Mouse (Mus musculus): ENCODE measurements around the gene Lrrc37a.
"Not testable (repeated sequence)": the region's sequence is repeated elsewhere in the genome, so short reads cannot be mapped to it uniquely, and the experiment has no call there.

Lrrc37a gene

GRCm38 (mm10) chr11:103504497-103504896, at the start of gene Lrrc37a:
Gene Lrrc37a (minus strand): TSS chr11:103504597.
- no peak for DNase-seq (ENCODE audit: low read depth in 2 of 2, low spot score in 2 of 2)

DNA sequence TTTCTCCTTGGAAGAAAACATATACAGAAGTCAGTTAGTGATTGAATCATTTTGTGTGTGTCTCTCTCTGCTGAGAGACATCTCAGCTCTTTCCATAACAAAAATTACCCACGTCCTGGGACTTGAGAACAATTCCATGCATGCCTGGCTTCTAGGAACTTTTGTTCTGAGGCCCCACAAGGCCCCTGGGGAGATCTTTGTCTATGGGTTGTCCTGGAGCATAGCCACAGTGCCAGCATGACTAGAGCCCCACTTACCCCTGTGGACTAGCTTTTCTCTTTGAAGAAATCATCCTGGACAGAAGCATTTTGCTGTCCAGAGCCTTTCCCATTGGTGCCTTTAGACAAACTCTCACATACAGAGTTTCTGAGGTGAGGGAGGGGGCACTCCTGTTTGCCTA, 30.6 kb upstream of the Lrrc37a start:
- DNase-seq (ENCODE audit: low read depth in 2 of 2, low spot score in 2 of 2): not testable (repeated sequence)

DNA sequence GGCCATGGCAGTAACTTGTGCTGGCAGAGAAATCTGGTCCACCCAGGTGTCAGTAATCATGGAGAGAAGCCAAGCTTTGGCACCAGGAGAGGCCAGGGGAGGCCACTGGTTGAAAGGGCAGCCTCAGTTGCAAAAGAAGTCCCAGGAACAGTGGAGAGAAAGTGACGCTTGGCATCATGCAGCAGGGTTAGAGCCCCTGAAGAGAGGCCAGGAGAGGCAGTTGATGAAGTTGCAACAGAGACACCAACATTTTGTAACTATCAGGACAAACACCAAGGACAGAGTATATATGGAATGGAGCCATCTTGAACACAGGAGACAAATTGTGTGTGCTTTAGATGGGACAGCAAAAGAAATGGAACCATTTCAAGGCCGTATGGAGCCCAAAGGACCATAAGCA, 7.7 kb upstream of the Lrrc37a start:
- no peak for DNase-seq (ENCODE audit: low read depth in 2 of 2, low spot score in 2 of 2)

GRCm38 (mm10) chr11:103464443-103464842, 40.0 kb downstream of the Lrrc37a start:
- DNase-seq (ENCODE audit: low read depth in 2 of 2, low spot score in 2 of 2): no peak

DNA sequence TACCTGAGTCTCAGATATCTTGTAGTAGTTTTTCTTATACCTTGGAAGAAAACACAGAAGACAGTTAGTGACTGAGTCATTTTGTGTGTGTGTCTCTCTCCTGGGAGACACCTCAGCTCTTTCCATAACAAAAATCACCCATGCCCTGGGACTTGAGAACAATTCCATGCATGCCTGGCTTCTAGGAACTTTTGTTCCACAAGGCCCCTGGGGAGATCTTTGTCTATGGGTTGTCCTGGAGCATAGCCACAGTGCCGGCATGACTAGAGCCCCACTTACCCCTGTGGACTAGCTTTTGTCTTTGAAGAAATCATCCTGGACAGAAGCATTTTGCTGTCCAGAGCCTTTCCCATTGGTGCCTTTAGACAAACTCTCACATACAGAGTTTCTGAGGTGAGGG, 53.3 kb downstream of the Lrrc37a start:
- DNase-seq (ENCODE audit: low read depth in 2 of 2, low spot score in 2 of 2): not testable (repeated sequence)

DNA sequence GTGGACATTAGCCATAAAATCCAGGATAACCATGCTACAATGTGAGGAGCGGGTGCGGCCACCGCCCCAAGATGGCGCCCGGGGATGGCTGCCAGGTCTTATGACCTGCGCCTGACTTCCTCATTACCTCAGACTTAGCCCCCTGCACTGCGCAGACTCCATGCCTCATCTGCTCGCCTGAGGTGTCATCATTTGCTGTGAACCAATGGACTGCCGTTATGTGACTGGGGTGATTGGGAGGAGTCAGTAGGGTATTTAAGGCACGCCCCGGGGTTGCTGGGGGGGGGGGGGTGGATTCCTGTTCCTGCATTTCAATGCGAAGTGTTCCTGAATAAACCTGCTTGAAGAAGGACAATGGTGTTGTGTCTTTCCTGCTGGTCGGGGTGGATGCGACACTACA, 54.7 kb downstream of the Lrrc37a start:
- not testable (repeated sequence) for DNase-seq (ENCODE audit: low read depth in 2 of 2, low spot score in 2 of 2)

GRCm38 (mm10) chr11:103443678-103444077, 60.7 kb downstream of the Lrrc37a start:
- no peak for DNase-seq (ENCODE audit: low read depth in 2 of 2, low spot score in 2 of 2)

- DNase-seq (ENCODE audit: low read depth in 2 of 2, low spot score in 2 of 2): no peak
Observed at GRCm38 (mm10) chr11:103436282-103436681, 68.1 kb downstream of the Lrrc37a start.

- no peak for DNase-seq (ENCODE audit: low read depth in 2 of 2, low spot score in 2 of 2)
Observed at GRCm38 (mm10) chr11:103425031-103425430, 79.4 kb downstream of the Lrrc37a start.

DNA sequence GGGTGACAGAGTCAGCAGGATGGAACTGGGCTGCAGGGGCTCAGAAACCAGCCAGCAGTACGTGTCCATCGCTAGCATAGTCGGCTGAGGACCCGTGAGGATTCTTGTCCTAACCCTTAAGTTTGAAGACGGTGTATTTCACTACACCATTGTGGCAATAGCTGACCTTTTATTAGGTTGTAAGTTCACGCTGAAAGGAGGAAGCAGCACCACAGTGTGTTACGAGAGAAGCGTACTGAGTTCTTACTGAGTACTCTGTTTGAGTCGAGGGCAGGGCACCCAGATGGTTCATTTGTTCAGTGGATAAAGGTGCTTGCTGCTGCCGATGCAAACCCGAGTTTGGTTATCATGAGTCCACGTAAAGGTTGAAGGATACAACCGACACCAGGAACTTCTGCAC, 84.7 kb downstream of the Lrrc37a start:
- DNase-seq (ENCODE audit: low read depth in 2 of 2, low spot score in 2 of 2): no peak

- no peak for DNase-seq (ENCODE audit: low read depth in 2 of 2, low spot score in 2 of 2)
Observed at GRCm38 (mm10) chr11:103419226-103419625, 85.2 kb downstream of the Lrrc37a start.

GRCm38 (mm10) chr11:103413516-103413915, 90.9 kb downstream of the Lrrc37a start:
- no peak for DNase-seq (ENCODE audit: low read depth in 2 of 2, low spot score in 2 of 2)

DNA sequence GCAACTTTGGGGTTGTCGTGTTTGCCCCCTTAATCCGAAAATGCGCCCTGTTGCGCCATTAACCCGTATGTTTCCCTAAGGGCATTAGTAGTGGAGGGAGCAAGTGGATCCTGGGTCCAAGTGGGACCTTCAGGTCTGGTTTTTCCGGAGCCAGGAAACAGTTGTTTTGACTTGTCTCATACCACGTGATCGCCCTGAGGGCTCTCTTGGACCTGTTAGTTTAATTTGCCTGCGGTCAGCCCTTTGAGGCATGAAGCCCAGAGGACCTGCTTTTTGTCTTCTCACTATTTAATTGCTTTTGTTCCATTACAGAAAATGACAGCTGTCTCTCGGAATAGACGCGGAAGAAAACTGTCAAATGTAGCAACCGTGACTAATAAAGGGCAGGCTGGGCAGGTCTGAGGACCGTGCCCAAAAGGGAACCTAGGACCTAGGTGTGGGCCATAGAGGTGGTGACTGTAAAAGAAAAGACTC, 91.4 kb downstream of the Lrrc37a start:
- no peak for DNase-seq (ENCODE audit: low read depth in 2 of 2, low spot score in 2 of 2)

DNA sequence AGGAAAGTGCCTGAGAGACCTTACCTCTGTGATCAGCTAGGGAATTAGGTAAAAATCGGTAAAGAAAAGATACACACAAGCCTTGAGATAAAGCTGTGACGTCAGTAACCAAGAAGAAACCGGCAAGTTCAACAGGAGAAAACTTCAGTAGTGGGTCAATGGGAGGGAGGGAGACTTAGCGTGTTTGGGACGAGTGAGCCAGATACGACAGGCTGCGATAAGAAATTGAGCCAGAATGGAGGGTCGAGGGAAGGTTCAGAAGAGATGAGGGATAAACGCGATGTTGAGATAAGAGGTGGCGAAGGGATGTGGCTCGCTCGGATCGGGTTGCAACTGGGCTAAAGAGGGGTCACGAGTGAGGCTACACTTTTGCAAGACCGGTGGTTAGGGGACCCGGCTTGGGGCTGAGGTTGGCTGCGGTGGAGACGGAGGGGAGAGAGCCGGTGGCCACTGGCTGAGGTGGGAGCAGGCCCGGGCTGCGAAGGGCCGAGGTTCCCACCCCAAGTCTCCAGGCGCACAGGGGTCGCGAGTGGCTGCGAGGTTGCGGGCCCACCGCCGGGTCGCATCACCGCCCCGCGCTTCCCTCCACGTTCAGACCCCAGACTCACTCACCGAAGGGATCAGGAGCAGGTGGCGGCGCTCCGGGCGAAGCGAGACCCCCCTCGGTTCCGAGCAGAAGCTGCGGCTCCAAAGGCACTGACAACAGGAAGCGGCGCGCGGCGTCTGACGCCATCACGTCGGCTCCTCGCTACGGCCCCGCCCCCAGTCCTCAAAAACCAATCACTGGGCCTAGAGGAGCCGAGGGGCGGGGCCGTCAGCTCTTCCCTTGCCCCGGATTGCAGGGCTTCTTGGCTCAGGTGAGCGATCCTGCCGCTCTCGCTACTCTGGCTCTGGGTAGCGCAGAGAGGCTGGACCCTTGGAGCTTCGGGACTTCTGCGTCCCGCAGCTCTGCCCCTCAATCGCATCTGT, 92.1 kb downstream of the Lrrc37a start, which contains the start of gene Plekhm1:
TSS of gene Plekhm1 (minus strand) at position 707 of the 969 bp plus-strand sequence.
- peak; percentile 91 to 96 for DNase-seq (ENCODE audit: low read depth in 2 of 2, low spot score in 2 of 2)

- no peak for DNase-seq (ENCODE audit: low read depth in 2 of 2, low spot score in 2 of 2)
Observed at GRCm38 (mm10) chr11:103411301-103411700, 93.1 kb downstream of the Lrrc37a start.

GRCm38 (mm10) chr11:103408880-103409279, 95.5 kb downstream of the Lrrc37a start:
- no peak for DNase-seq (ENCODE audit: low read depth in 2 of 2, low spot score in 2 of 2)

GRCm38 (mm10) chr11:103407136-103407535, 97.3 kb downstream of the Lrrc37a start:
- not testable (repeated sequence) for DNase-seq (ENCODE audit: low read depth in 2 of 2, low spot score in 2 of 2)

DNA sequence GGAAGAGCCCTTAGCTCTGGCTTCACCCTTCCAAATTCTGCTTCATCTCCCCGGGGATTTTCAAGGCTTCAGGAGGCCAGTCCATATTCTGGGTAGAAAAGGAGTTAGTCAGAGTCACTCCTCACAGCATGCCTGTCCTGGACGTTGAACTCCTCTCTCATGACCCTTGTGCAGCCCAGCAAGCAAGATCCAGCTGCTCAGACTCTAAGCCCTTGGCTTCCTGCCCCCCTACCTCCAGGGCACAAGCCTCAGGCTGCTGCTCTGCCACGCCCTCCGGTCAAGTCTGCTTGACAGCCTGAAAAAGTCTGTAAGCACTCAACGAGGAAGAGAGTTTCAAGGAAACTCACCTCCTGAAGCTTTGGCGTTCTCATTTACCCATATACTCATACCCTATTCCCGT, 97.8 kb downstream of the Lrrc37a start:
- DNase-seq (ENCODE audit: low read depth in 2 of 2, low spot score in 2 of 2): no peak

- DNase-seq (ENCODE audit: low read depth in 2 of 2, low spot score in 2 of 2): no peak
Observed at GRCm38 (mm10) chr11:103405814-103406213, 98.6 kb downstream of the Lrrc37a start.

- no peak for DNase-seq (ENCODE audit: low read depth in 2 of 2, low spot score in 2 of 2)
Observed at GRCm38 (mm10) chr11:103404618-103405017, 99.8 kb downstream of the Lrrc37a start.

GRCm38 (mm10) chr11:103403776-103404175, 100.6 kb downstream of the Lrrc37a start:
- DNase-seq (ENCODE audit: low read depth in 2 of 2, low spot score in 2 of 2): no peak

GRCm38 (mm10) chr11:103402738-103403137, 101.7 kb downstream of the Lrrc37a start:
- DNase-seq (ENCODE audit: low read depth in 2 of 2, low spot score in 2 of 2): no peak

All from CD8-positive naive resting alpha-beta T cell, adult 2 months (primary cell).